Mouse (Mus musculus): ENCODE results near the gene Inpp5e.

DNA sequence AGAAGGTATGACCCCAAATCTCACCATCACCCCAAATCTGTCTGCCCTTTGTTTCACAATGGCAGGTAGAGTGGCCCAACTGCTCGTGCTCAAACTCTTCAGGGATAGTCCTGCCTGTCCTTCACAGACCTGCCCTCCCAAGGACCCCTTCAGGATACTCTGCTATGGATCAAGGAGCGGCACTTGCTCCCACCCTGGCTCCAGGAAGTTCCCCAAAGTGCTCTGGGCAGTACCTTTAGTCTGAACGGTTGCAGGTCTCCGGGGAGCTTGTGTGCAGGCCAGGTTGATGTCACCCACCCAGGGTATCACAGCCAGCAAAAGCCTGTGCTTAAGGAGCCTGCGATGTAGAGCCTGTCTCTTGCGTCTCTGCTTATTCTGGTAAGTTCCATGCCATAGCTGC lies 41.1 kb downstream of the Inpp5e start:
- TF ChIP-seq CTCF (IDR thresholded peaks at IDR 0.05; ENCODE audit: borderline replicate concordance, insufficient read depth, low read depth, low read length) (no peak), POLR2A (IDR thresholded peaks at IDR 0.05; ENCODE audit: borderline replicate concordance, insufficient read depth, low read length) (no peak)
